Mouse (Mus musculus): ENCODE measurements around the gene Acap2.

- TF ChIP-seq POLR2A (IDR thresholded peaks at IDR 0.05; ENCODE audit: extremely low read depth, insufficient read depth, low read length) (no peak), CTCF (IDR thresholded peaks at IDR 0.05; ENCODE audit: extremely low read depth, insufficient read depth, low read length) (no peak)
These were observed 40.6 kb downstream of the Acap2 start for GRCm38 (mm10) chr16:31160486-31160885.
